In the genomic region with DNA sequence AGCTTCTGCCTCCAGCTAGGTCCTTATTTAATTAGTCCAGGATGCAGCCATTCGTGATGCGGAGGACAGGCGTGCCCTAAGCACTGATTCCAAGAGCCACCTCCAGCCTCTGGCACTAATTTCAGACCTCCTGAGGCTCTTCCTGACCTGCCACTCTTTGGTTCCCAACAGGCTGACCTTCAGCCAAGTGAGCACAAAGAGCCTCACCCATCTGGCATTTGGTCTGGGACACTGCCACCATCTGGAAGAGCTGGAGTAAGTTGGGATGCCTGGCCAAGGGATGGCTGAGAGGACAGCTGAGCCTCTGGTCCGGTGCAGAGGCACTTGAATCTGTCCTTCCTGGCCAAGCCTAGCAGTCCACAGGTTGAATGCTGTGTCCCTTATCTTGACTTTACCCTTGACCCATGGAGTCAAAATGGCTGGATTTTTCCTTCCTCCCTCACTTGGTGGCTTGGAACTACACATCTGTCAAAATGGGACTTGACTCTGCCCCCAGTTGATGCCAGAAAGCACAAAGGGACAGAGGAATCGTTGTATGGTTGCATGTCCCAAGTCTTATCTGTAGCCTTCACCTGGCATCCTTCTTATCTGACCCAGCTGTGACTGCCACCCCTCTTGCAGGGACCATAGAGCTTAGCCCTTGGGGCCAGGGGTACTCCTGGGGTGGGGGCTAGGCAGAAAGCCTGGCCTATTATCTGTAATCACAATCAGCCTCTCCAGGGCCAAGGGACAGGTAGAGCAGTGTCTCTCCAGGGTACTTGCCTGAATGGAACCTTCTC, we compare ENCODE assay signal across 18 mouse cellular contexts. TPM values are rescaled to one million over a fixed set of nuclear protein-coding genes. Genes with fewer than 3 reads are reported as not detected.
DNase-seq lines count a peak whose midpoint lies in the region; ATAC-seq and TF ChIP-seq lines count a peak whose summit lies in the region.
"Had no signal": no experiment of that assay in that cellular context is flagged by ENCODE, and none has a peak within 500 bp of the region (broad histone marks: within the 10 kb centered on the region; RNA-seq: fewer than 3 reads in every experiment).

No protein-coding gene starts in this region.

- WGBS in liver, postnatal 0 days (ENCODE audit: insufficient replicate concordance): 41% methylated on average over 5 of the region's 5 CpGs

- no peak for TF ChIP-seq EP300 in liver, postnatal 0 days (IDR thresholded peaks at IDR 0.05; ENCODE audit: low read depth)

- no peaks in the 10 kb centered on the region for H3K9me3 ChIP-seq in liver, postnatal 0 days (ENCODE audit: low read length)
- H3K9me3 ChIP-seq: forebrain, embryonic 12.5 days; hindbrain, embryonic 10.5 days; limb, embryonic 12.5 days; midbrain, embryonic 12.5 days had no signal

- no peak overlapping the region for H3K4me3 ChIP-seq in liver, postnatal 0 days (ENCODE audit: low read depth, low read length)
- H3K4me3 ChIP-seq: forebrain, embryonic 12.5 days; hindbrain, embryonic 10.5 days; limb, embryonic 12.5 days; midbrain, embryonic 12.5 days had no signal

- H3K4me2 ChIP-seq in liver, postnatal 0 days (ENCODE audit: low read depth, low read length): no peak overlapping the region
- H3K4me2 ChIP-seq: forebrain, embryonic 12.5 days; limb, embryonic 12.5 days; lung, embryonic 14.5 days; midbrain, embryonic 12.5 days had no signal

- no peak for TF ChIP-seq CTCF in liver, postnatal 0 days (IDR thresholded peaks at IDR 0.05; ENCODE audit: low read depth)

- intact Hi-C loops in left cerebral cortex, postnatal 4 days (cut with DNase I): no loop called here
- intact Hi-C loops in heart, postnatal 25 days (cut with DNase I): no loop called here

- H3K27ac ChIP-seq in liver, postnatal 0 days (ENCODE audit: low read depth): no peak overlapping the region
- H3K27ac ChIP-seq: forebrain, embryonic 12.5 days; hindbrain, embryonic 10.5 days; limb, embryonic 12.5 days; macrophage; midbrain, embryonic 12.5 days had no signal

- peak; percentile 49 for ATAC-seq in erythroblast, adult 5-6 weeks (replicated peaks; ENCODE audit: low FRiP score, poor library complexity, severe bottlenecking)
- peak; percentile 31; the same call in 1 of the 2 replicates for ATAC-seq in liver, postnatal 0 days

- no peaks in the 10 kb centered on the region for H3K36me3 ChIP-seq in liver, postnatal 0 days (replicated peaks; ENCODE audit: insufficient read depth, low read length)
- H3K36me3 ChIP-seq: forebrain, embryonic 12.5 days; hindbrain, embryonic 10.5 days; limb, embryonic 12.5 days; midbrain, embryonic 12.5 days had no signal

- H3K4me1 ChIP-seq in liver, postnatal 0 days (ENCODE audit: insufficient read depth): peaks cover 3% of the 10 kb centered on the region; the same call in 1 of the 2 replicates
- H3K4me1 ChIP-seq: forebrain, embryonic 12.5 days; limb, embryonic 12.5 days; midbrain, embryonic 12.5 days had no signal

- H3K27me3 ChIP-seq in liver, postnatal 0 days (ENCODE audit: insufficient read depth, low read length): no peaks in the 10 kb centered on the region
- H3K27me3 ChIP-seq: forebrain, embryonic 12.5 days; midbrain, embryonic 12.5 days had no signal

- peak; percentile 40 for DNase-seq in adrenal gland, postnatal 10 days
- no peak for DNase-seq in adrenal gland, postnatal 4 days (ENCODE audit: low spot score in 2 of 2)
- peak; percentile 86 for DNase-seq in left cerebral cortex, postnatal 4 days
- no peak for DNase-seq in left cerebral cortex, adult 11 months (ENCODE audit: low spot score)
- no peak for DNase-seq in liver, postnatal 0 days
- DNase-seq in neural tube, embryonic 10.5 days (ENCODE audit: extremely low spot score, low spot score): no peak
- DNase-seq in heart, postnatal 25 days (ENCODE audit: low spot score): no peak
- DNase-seq: cerebellum, adult 11 months; gastrocnemius, postnatal 36 days; kidney, adult 8-10 months; kidney, postnatal 14 days; lung, embryonic 14.5 days had no signal

- H3K9ac ChIP-seq in liver, postnatal 0 days (replicated peaks): no peak overlapping the region
- H3K9ac ChIP-seq: forebrain, embryonic 12.5 days; limb, embryonic 12.5 days; lung, embryonic 14.5 days; midbrain, embryonic 12.5 days had no signal

RNA-seq across cellular contexts. Expression of a gene that starts 17.2 kb away (rescaled TPM):
- 10 to 100 TPM; 12.6 to 16.6 TPM for total RNA-seq in adrenal gland, postnatal 10 days (2021)
- total RNA-seq in adrenal gland, postnatal 4 days (2021): 10 to 100 TPM; 18.1 to 20.4 TPM
- total RNA-seq in left cerebral cortex, postnatal 4 days (2021): 10 to 100 TPM; 56.9 to 67.4 TPM
- 39.0 and 44.9 TPM in 2 replicates for total RNA-seq in erythroblast, adult 5-6 weeks (2015; ENCODE audit: low replicate concordance)
- total RNA-seq in erythroblast, adult 5-6 weeks (2017; ENCODE audit: low replicate concordance): 16.8 and 30.0 TPM in 2 replicates
- 3.9 and 4.2 TPM in 2 replicates for polyA plus RNA-seq in liver, postnatal 0 days (2015; fragmentation: Nextera tagmentation; extraction: Ambion mirVana)
- total RNA-seq in heart, postnatal 25 days (2021): 1 to 10 TPM; 3.5 to 5.1 TPM

Comparison
In these comparisons a context has a peak if more than half of its experiments do, and no peak if none do; other contexts are left out.
1. DNase-seq: peak in adrenal gland, postnatal 10 days (single experiment) and left cerebral cortex, postnatal 4 days (single experiment); none in adrenal gland, postnatal 4 days (0 of 2), left cerebral cortex, adult 11 months (single experiment), liver, postnatal 0 days (single experiment), neural tube, embryonic 10.5 days (single experiment) and heart, postnatal 25 days (single experiment).